Mouse (Mus musculus): Measurements from ENCODE around the gene Get4.

Gene Get4

GRCm38 (mm10) chr5:139317751-139318504, 65.8 kb downstream of the Get4 start:
- no peak for DNase-seq (ENCODE audit: low read depth)

Data from c-Kit-positive CD71-positive TER-119-negative erythroid progenitor cells, embryonic 14.5 days (primary cell).